Mouse (Mus musculus) hindbrain, postnatal 0 days (tissue): ENCODE measurements at regions not wholly inside any gene's neighbourhood (a gene's known extent, or its start where the extent isn't known, plus 50 kb on each side); places are given as distances from the start of the nearest gene placed in this dataset.
A peak's percentile ranks its signal among the peaks of the same experiment; 100 is the strongest.

Experiments
- ATAC-seq: fragments of 200-750 bp; cut with Nextera tagmentation; 2 replicates; pipeline ENCODE4 v1.8.0; 2017; ENCODE audit warnings: mild to moderate bottlenecking, moderate TSS enrichment, moderate library complexity
- DNase-seq: peaks from one replicate; pipeline ENCODE4 v3.0.0-alpha.2; 2015; ENCODE audit warnings: low spot score
- H3K27ac ChIP-seq: fragments of 300-500 bp; sonication (generic); 2 replicates; pipeline ENCODE4 v1.5.1; 2014; ENCODE audit warnings: mild to moderate bottlenecking
- H3K27me3 ChIP-seq: fragments of 300-500 bp; sonication (generic); 2 replicates; pipeline ENCODE4 v1.6.1; 2014; ENCODE audit warnings: low read length, mixed read lengths; ENCODE audit not compliant: insufficient read depth
- H3K36me3 ChIP-seq: fragments of 300-500 bp; sonication (generic); 2 replicates; pipeline ENCODE4 v1.6.1; 2014; ENCODE audit warnings: low read length, mixed read lengths; ENCODE audit not compliant: insufficient read depth
- H3K4me1 ChIP-seq: fragments of 300-500 bp; sonication (generic); 2 replicates; pipeline ENCODE4 v1.6.1; 2014; ENCODE audit warnings: antibody characterized with exemption, low read length, mixed read lengths; ENCODE audit not compliant: insufficient read depth
- H3K4me2 ChIP-seq: fragments of 300-500 bp; sonication (generic); 2 replicates; pipeline ENCODE4 v1.6.1; 2014; ENCODE audit warnings: low read depth, mild to moderate bottlenecking, low read length, moderate library complexity, mixed read lengths
- H3K4me3 ChIP-seq: fragments of 300-500 bp; sonication (generic); 2 replicates; pipeline ENCODE4 v1.5.1; 2014; ENCODE audit warnings: low read length
- H3K9ac ChIP-seq: fragments of 300-500 bp; sonication (generic); replicated peaks from 2 replicates; pipeline ENCODE4 v1.6.1; 2014; ENCODE audit warnings: mild to moderate bottlenecking, low read length, moderate library complexity, mixed read lengths
- H3K9me3 ChIP-seq: fragments of 300-500 bp; sonication (generic); 2 replicates; pipeline ENCODE4 v1.6.1; 2016; ENCODE audit warnings: low read length, mixed read lengths
- CTCF ChIP-seq: IDR thresholded peaks from 2 replicates; pipeline ENCODE4 v1.5.1; 2016; ENCODE audit warnings: antibody characterized with exemption, control low read depth, low read depth
- WGBS: fragments of 180-500 bp; shearing (Covaris S2); extraction: QIAGEN DNeasy Blood & Tissue Kit; methylation state at CpG from one replicate; pipeline ENCODE4 v1.1.7; 2014; 5-methylcytosine and 5-hydroxymethylcytosine counted together

DNA sequence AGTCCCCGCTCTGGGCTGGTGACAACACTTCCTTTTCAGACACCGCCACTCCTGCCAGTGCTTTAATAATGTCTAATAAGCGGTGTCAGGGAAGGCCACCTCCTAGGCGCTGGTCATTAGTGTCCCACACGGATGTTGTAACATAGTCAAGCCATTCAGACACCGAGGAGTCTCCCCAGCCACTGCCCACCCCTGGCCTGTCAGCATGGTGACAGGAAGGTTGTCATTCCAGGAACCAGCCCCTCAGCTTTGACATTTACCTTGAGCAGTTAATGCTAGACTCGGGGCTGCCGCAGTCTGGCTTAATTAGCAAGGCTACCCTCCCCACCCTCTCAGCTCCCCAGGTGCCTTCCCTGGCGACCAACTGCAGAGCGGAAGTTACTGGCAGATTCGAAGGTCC, 58.0 kb upstream of the Mphosph6 start:
- Histone ChIP-seq H3K9ac (no peak overlapping the region), H3K9me3 (no peaks in the 10 kb centered on the region), H3K36me3 (no peaks in the 10 kb centered on the region), H3K4me2 (peak overlapping the region; percentile 16; the same call in 1 of the 2 replicates), H3K27ac (no peak overlapping the region), H3K4me1 (no peaks in the 10 kb centered on the region), H3K27me3 (no peaks in the 10 kb centered on the region), H3K4me3 (no peak overlapping the region)
- ATAC-seq (no peak), DNase-seq (no peak)
- no peak for TF ChIP-seq CTCF
- WGBS, result 10% methylated on average over 11 of the region's 11 CpGs

- H3K9me3 ChIP-seq, result no peaks in the 10 kb centered on the region
- H3K4me2 ChIP-seq, result no peak overlapping the region
- 54% methylated on average over 7 of the region's 7 CpGs for WGBS
- no peak for ATAC-seq
- no peak for TF ChIP-seq CTCF
- no peak for DNase-seq
- H3K4me3 ChIP-seq, result no peak overlapping the region
- no peak overlapping the region for H3K27ac ChIP-seq
- no peaks in the 10 kb centered on the region for H3K27me3 ChIP-seq
- H3K4me1 ChIP-seq, result no peaks in the 10 kb centered on the region
- H3K9ac ChIP-seq, result no peak overlapping the region
- no peaks in the 10 kb centered on the region for H3K36me3 ChIP-seq
These were observed 57.4 kb upstream of the Mphosph6 start for GRCm38 (mm10) chr8:117859095-117859494.

DNA sequence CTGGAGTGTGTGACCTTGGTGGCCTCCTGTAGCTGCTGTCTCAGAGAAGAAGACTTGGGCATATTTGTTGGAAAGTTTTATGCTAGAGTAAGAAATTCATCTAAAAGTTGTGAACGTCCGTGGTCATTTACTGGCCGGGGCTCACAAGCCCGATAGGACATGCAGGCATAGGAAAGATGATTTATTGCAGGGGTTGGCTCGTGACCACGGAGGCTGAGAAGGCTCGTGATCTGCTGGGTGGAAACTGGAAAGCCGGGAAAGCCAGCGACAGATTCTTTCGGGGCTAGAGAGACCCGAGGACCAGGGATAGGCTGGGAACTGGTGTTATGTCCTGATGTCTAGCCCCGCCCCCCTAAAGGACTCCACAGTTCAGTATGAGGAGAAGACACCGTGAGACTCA, 54.4 kb upstream of the Mphosph6 start:
- H3K36me3 ChIP-seq, result no peaks in the 10 kb centered on the region
- no peaks in the 10 kb centered on the region for H3K4me1 ChIP-seq
- H3K4me2 ChIP-seq, result no peak overlapping the region
- 84% methylated on average over 13 of the region's 13 CpGs for WGBS
- H3K27me3 ChIP-seq, result no peaks in the 10 kb centered on the region
- no peak overlapping the region for H3K27ac ChIP-seq
- no peak overlapping the region for H3K9ac ChIP-seq
- H3K9me3 ChIP-seq, result no peaks in the 10 kb centered on the region
- no peak overlapping the region for H3K4me3 ChIP-seq
- ATAC-seq, result no peak
- TF ChIP-seq CTCF, result no peak
- no peak for DNase-seq

DNA sequence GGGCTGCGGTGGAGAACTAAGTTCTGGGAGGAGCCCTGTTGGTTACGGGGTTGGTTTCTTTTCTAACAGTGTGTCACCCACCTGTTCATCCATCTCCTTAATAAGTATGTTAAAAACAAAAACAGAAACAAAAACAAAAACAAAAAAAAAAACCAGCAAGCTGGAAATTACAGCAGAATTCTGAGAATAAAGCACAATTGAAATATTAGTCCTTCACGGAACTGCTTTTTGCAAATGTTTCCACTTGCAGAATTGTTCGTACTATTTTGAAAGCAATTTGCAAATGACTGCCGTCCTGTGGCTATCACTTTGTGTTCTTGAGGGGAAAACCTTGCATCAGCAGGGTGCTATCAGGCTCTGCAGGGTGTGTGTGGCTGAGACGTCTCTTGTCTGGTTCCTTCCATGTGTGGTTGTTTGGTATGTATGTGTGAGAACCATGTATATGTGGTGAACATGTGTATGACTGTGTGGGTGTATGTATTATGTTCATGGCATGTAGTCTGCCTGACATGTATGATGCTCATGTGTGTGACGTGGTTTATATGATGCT, 53.3 kb upstream of the Mphosph6 start:
- DNase-seq, result no peak
- H3K9me3 ChIP-seq, result no peaks in the 10 kb centered on the region
- no peaks in the 10 kb centered on the region for H3K4me1 ChIP-seq
- no peak for TF ChIP-seq CTCF
- no peak overlapping the region for H3K9ac ChIP-seq
- no peak for ATAC-seq
- H3K27me3 ChIP-seq, result no peaks in the 10 kb centered on the region
- no peaks in the 10 kb centered on the region for H3K36me3 ChIP-seq
- 84% methylated on average over 7 of the region's 7 CpGs for WGBS
- H3K27ac ChIP-seq, result no peak overlapping the region
- no peak overlapping the region for H3K4me3 ChIP-seq
- H3K4me2 ChIP-seq, result no peak overlapping the region

GRCm38 (mm10) chr8:117854301-117854700, 52.6 kb upstream of the Mphosph6 start:
- WGBS, result 92% methylated on average over 11 of the region's 11 CpGs
- H3K27me3 ChIP-seq, result no peaks in the 10 kb centered on the region
- TF ChIP-seq CTCF, result no peak
- H3K27ac ChIP-seq, result no peak overlapping the region
- H3K4me2 ChIP-seq, result no peak overlapping the region
- ATAC-seq (no peak), DNase-seq (no peak)
- no peak overlapping the region for H3K9ac ChIP-seq
- H3K36me3 ChIP-seq, result no peaks in the 10 kb centered on the region
- H3K4me3 ChIP-seq, result no peak overlapping the region
- H3K4me1 ChIP-seq, result no peaks in the 10 kb centered on the region
- no peaks in the 10 kb centered on the region for H3K9me3 ChIP-seq

DNA sequence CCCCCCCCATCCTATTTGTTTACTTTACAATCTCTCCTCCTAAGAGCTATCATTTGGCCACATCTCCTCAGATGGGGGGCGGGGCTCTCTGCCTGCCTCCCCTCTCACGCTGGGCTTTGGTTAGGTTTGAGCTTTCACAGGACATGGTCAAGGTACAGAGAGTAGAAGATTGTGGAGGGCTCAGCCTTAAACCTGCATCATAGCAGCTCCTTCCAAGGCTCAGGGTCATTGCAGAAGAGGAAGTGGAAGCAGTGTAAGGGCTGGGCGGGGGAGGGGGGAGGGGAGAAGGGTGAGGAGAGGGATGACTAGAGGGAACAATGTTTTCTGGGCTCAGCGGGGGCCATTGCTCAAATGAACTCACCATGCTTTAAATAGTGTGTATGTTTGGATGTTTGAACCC, 51.7 kb upstream of the Mphosph6 start:
- H3K27me3 ChIP-seq, result no peaks in the 10 kb centered on the region
- no peak overlapping the region for H3K4me3 ChIP-seq
- 60% methylated on average over 4 of the region's 4 CpGs for WGBS
- TF ChIP-seq CTCF, result no peak
- no peaks in the 10 kb centered on the region for H3K9me3 ChIP-seq
- ATAC-seq (no peak), DNase-seq (no peak)
- no peak overlapping the region for H3K9ac ChIP-seq
- H3K4me1 ChIP-seq, result no peaks in the 10 kb centered on the region
- H3K27ac ChIP-seq, result no peak overlapping the region
- no peak overlapping the region for H3K4me2 ChIP-seq
- H3K36me3 ChIP-seq, result no peaks in the 10 kb centered on the region

- Histone ChIP-seq H3K4me2 (no peak overlapping the region), H3K9ac (no peak overlapping the region), H3K27me3 (no peaks in the 10 kb centered on the region), H3K4me1 (no peaks in the 10 kb centered on the region), H3K27ac (no peak overlapping the region), H3K4me3 (no peak overlapping the region), H3K9me3 (no peaks in the 10 kb centered on the region), H3K36me3 (no peaks in the 10 kb centered on the region)
- TF ChIP-seq CTCF, result no peak
- ATAC-seq (no peak), DNase-seq (no peak)
- WGBS, result 86% methylated on average over 6 of the region's 6 CpGs
These were observed 50.8 kb upstream of the Mphosph6 start for GRCm38 (mm10) chr8:117852521-117852920.
